Mouse (Mus musculus) adrenal gland, postnatal 36 days (tissue): ENCODE data around the gene Serpinb5. TPM values are rescaled to one million over a fixed set of nuclear protein-coding genes. Genes with fewer than 3 reads are reported as not detected.
"Not testable (repeated sequence)": the region's sequence is repeated elsewhere in the genome, so short reads cannot be mapped to it uniquely, and the experiment has no call there.

Experiments
- DNase-seq, 2 experiments: peaks; one replicate each; pipeline ENCODE4 v3.0.0; 2021; ENCODE audit warnings: mixed read lengths in 1 of 2
- long read RNA-seq, 2 experiments: library from polyadenylated mRNA; stranded (forward); transcript quantifications; one replicate each; pipeline ENCODE4 v2.0.0; 2021; ENCODE audit warnings: borderline sequencing depth in 2 of 2
- total RNA-seq, 2 experiments: library from RNA; stranded (reverse); gene quantifications; 2 replicates each; pipeline ENCODE4 v1.2.3; 2021

The Serpinb5 gene
- total RNA-seq = not detected
- long read RNA-seq, experiment 1 = 0 reads
- long read RNA-seq, experiment 2 = 0 reads

DNA sequence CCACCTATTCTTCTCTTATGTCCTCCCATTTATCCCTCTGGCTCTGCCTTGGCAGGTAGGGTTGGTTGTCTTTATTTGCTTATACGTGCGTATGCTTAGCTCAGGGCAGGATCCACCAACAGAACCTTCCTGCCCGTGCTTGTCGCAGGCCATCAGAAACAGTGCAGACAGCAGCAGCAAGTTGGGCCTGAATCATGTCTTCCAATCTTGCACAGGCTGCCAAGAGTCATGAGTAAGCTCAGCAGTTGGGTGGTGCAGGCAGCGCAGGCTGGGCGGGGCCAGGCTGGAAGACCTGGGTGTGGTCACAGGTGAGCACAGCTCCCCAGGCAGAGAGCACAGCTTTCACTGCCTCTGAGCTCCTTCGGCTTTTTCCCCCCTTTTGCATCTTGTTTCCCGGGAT lies at the start of gene Serpinb5:
Serpinb5 (plus strand) TSS at position 327 of the 400 bp plus-strand sequence.
- no peak for DNase-seq

- DNase-seq = no peak
Observed at GRCm38 (mm10) chr1:106814864-106815263, 46.1 kb upstream of the Serpinb5 start.

GRCm38 (mm10) chr1:106815265-106815664 lies 45.7 kb upstream of the Serpinb5 start:
- no peak for DNase-seq

- DNase-seq = no peak
Observed at GRCm38 (mm10) chr1:106816766-106817165, 44.2 kb upstream of the Serpinb5 start.

DNA sequence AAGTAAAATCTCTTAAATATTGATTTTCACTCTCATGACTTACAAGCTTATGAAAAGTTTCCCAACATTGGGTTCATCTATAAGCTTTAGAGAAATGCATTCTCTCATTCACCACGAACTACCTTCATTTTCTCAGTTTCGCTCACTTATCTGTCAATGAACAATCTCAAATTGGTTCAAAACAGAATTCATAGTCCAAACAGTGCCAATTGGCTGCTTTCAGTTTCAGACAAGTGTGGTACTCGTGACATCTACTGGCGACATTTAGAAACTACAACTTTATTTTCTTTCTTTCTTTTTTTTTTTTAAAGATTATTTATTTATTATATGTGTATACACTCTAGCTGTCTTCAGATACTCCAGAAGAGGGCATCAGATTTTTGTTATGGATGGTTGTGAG lies 42.6 kb upstream of the Serpinb5 start:
- no peak for DNase-seq

GRCm38 (mm10) chr1:106822297-106822696 lies 38.7 kb upstream of the Serpinb5 start:
- no peak for DNase-seq

- no peak for DNase-seq
Observed at GRCm38 (mm10) chr1:106828784-106829183, 32.2 kb upstream of the Serpinb5 start.

- no peak for DNase-seq
Observed at GRCm38 (mm10) chr1:106865543-106865942, 4.6 kb downstream of the Serpinb5 start.

- peak in 1 of 2 experiments; percentile 6 for DNase-seq
Observed at GRCm38 (mm10) chr1:106866029-106866428, 5.1 kb downstream of the Serpinb5 start.

DNA sequence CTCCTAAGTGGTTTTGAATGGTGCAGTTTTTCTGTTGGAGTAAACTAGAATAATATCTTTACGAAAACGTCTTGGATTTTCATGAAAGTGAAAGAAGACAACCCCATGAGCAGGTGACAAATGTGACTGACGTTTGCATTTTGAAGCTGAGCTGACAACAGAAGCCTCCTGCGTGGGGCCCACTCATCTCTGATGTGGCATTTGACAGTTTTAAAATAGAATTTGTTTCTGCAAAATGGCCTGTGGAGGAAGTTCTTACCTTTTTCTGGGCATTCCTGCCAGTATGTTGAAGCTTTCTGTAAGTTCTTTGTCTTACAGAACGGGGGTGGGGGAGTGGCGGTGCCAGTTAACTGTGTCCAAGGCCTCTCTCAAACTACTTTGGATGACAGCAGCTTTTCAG lies 5.8 kb downstream of the Serpinb5 start:
- no peak for DNase-seq

DNA sequence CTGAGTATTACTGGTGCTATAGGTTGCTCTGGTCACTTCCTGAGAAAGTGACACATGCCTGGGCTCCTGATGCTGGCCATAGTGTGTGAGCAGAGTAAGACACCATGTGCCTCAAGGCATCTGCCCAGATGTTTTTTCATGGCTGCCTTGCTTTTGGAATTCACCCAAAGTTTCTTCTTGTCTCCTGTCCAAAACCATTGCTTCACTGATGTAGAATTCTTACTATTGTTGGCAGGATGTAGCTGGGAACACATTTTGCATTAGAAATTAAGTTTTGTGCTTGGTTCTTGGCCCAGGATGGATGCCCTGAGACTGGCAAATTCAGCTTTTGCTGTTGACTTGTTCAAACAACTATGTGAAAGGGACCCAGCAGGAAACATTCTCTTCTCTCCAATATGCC lies 9.0 kb downstream of the Serpinb5 start:
- DNase-seq = no peak

GRCm38 (mm10) chr1:106875193-106875886 lies 14.4 kb downstream of the Serpinb5 start:
- no peak for DNase-seq

DNA sequence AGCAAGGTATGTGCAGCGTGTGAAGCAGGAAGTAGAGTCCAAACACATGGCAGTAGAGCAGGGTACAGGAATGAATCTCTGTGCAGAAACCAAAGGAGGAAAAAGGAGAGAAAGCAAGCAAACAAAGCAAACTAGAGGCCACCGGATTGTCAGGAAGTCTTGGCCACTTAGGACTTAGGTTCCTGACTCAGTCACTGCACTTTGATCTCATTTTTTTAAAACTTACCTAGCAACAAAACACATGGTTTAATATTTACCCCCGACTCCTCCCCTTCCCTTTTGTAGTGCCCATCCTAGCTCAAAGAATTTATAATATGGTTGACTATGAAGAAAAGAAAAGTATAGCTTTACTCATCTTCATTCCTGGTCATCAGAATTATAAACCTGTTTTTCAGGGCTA lies 15.2 kb downstream of the Serpinb5 start:
- DNase-seq = no peak

DNA sequence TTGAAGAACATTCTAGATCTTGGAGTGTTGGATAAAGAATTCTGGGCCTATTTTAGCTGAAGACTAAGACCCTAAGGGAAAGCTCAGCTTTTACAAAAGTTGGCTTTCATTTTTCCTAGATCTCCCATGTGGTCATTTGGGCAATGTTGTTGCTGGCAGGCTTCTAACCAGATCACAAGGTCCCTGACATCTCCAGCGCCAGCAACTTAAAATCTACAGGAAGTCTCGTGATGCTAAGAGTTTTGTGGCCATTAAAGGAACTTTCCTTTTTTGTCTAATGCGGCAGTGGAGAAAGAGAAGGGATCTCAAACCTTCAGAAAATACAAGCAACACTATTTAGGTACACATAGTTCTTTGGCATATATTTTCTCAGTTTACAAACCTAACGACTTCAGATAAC lies 21.8 kb downstream of the Serpinb5 start:
- no peak for DNase-seq

DNA sequence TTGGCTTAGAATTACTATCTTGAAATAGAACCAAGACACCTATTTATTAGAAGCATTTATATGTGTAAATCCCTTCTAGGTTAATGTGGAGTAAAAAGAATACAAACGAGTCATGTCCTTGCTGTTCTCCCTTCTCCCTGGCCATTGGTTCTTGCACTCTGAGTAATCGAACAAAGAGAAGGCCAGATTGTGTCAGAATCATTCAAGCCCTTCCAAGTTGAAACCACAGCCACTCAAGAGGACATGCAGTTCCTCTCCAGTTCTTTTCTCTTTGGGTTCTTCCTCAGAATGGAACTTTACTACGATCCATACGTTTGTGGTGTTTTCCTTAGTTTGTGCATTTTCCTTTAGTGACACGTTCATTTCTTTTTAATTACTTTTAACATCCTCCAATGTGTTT lies 22.4 kb downstream of the Serpinb5 start:
- no peak for DNase-seq

DNA sequence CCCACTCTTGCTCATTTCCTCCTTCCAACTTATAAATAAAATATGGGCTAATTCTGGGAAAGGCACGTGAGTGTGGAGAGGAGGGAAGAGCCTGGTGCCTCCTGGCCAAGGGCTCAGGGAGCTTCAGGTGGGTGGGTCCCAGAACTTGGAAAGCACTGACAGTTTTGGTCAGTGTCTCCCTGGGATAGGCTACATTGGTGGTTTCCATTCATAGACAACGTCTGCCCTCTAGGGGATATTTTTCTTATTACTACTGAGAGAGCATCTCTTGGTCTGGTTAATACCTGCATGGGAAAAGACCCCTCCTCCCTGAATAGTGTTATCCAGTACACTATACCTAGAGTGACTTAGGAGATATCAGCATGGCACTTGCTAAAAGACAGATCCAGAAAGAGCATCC lies 22.8 kb downstream of the Serpinb5 start:
- no peak for DNase-seq

- not testable (repeated sequence) for DNase-seq
Observed at GRCm38 (mm10) chr1:106895142-106895541, 34.2 kb downstream of the Serpinb5 start.

GRCm38 (mm10) chr1:106901406-106901805 lies 40.4 kb downstream of the Serpinb5 start:
- DNase-seq = peak; percentile 20 to 41

GRCm38 (mm10) chr1:106931954-106932353 lies 71.0 kb downstream of the Serpinb5 start:
- DNase-seq = no peak

Other genes starting within 250 kb of the Serpinb5 start
- gene Bcl2, start 146.9 kb upstream of the Serpinb5 start, total RNA-seq = 1 to 10 TPM; 5.2 to 6.8 TPM
- gene Kdsr, start 101.4 kb upstream of the Serpinb5 start, total RNA-seq = 10 to 100 TPM; 29.9 to 49.8 TPM
- gene Vps4b, start 64.4 kb upstream of the Serpinb5 start, total RNA-seq = 100 to 1,000 TPM in 1 of 2 experiments, 10 to 100 TPM in 1; 91.1 to 118 TPM
- gene Serpinb12, start 73.3 kb downstream of the Serpinb5 start, total RNA-seq = not detected
- gene Serpinb13, start 119.8 kb downstream of the Serpinb5 start, total RNA-seq = not detected
- gene Serpinb3a, start 191.1 kb downstream of the Serpinb5 start, total RNA-seq = not detected
- gene Serpinb3d, start 222.3 kb downstream of the Serpinb5 start, total RNA-seq = not detected